Mouse (Mus musculus) kidney, embryonic 14.5 days (tissue): ENCODE measurements around the gene Med22. TPM values are rescaled to one million over a fixed set of nuclear protein-coding genes. Genes with fewer than 3 reads are reported as not detected.

ENCODE experiments used
- ATAC-seq: fragments of 200-750 bp; cut with Nextera tagmentation; 2 replicates; pipeline ENCODE4 v1.8.0; 2017; ENCODE audit warnings: moderate number of reproducible peaks, mild to moderate bottlenecking, moderate TSS enrichment, moderate library complexity; ENCODE audit not compliant: low FRiP score, low TSS enrichment
- H3K27ac ChIP-seq: fragments of 300-500 bp; sonication (generic); 2 replicates; pipeline ENCODE4 v1.5.1; 2014; ENCODE audit warnings: low read depth, mild to moderate bottlenecking, low read length, moderate library complexity, mixed read lengths
- H3K27me3 ChIP-seq: fragments of 300-500 bp; sonication (generic); 2 replicates; pipeline ENCODE4 v1.6.1; 2014; ENCODE audit warnings: mild to moderate bottlenecking, low read length; ENCODE audit not compliant: control insufficient read depth, insufficient read depth
- H3K36me3 ChIP-seq: fragments of 300-500 bp; sonication (generic); 2 replicates; pipeline ENCODE4 v1.6.1; 2014; ENCODE audit warnings: low read length, mixed read lengths; ENCODE audit not compliant: control insufficient read depth, insufficient read depth
- H3K4me1 ChIP-seq: fragments of 300-500 bp; sonication (generic); 2 replicates; pipeline ENCODE4 v1.6.1; 2014; ENCODE audit warnings: low read length, mixed read lengths; ENCODE audit not compliant: control insufficient read depth, insufficient read depth
- H3K4me2 ChIP-seq: fragments of 300-500 bp; sonication (generic); replicated peaks from 2 replicates; pipeline ENCODE4 v1.6.1; 2014; ENCODE audit warnings: low read depth, mild to moderate bottlenecking, low read length
- H3K4me3 ChIP-seq: fragments of 300-500 bp; sonication (generic); 2 replicates; pipeline ENCODE4 v1.5.1; 2014; ENCODE audit warnings: mild to moderate bottlenecking, low read length
- H3K9ac ChIP-seq: fragments of 300-500 bp; sonication (generic); 2 replicates; pipeline ENCODE4 v1.6.1; 2014; ENCODE audit warnings: low read depth, mild to moderate bottlenecking, low read length, moderate library complexity
- H3K9me3 ChIP-seq: fragments of 300-500 bp; sonication (generic); 2 replicates; pipeline ENCODE4 v1.6.1; 2016; ENCODE audit warnings: low read length; ENCODE audit not compliant: control insufficient read depth
- WGBS: fragments of 180-500 bp; shearing (Covaris S2); extraction: QIAGEN DNeasy Blood & Tissue Kit; methylation state at CpG from one replicate; pipeline ENCODE4 v1.1.7; 2014; 5-methylcytosine and 5-hydroxymethylcytosine counted together
- polyA plus RNA-seq: library from polyadenylated mRNA; unstranded; fragments of >200 nt; fragmentation: Nextera tagmentation; extraction: Ambion mirVana; gene quantifications from 2 replicates; pipeline ENCODE4 v1.2.1, GENCODE M21; 2014

The Med22 gene
- polyA plus RNA-seq, 1 experiment from 2014 or later, result 35.2 TPM

GRCm38 (mm10) chr2:26921784-26922183, 11.3 kb upstream of the Med22 start:
- ATAC-seq, result no peak
- H3K27me3 ChIP-seq, result no peaks in the 10 kb centered on the region
- H3K4me2 ChIP-seq, result no peak overlapping the region
- H3K9me3 ChIP-seq, result no peaks in the 10 kb centered on the region
- H3K4me3 ChIP-seq, result no peak overlapping the region
- H3K27ac ChIP-seq, result no peak overlapping the region
- H3K9ac ChIP-seq, result no peak overlapping the region
- WGBS, result 76% methylated on average over 9 of the region's 9 CpGs
- H3K36me3 ChIP-seq, result peaks cover 89% of the 10 kb centered on the region
- H3K4me1 ChIP-seq, result peaks cover 13% of the 10 kb centered on the region

GRCm38 (mm10) chr2:26920190-26920855, 9.8 kb upstream of the Med22 start:
- no peak overlapping the region for H3K27ac ChIP-seq
- H3K4me1 ChIP-seq, result peaks cover 19% of the 10 kb centered on the region
- no peaks in the 10 kb centered on the region for H3K9me3 ChIP-seq
- no peak for ATAC-seq
- H3K9ac ChIP-seq, result no peak overlapping the region
- peaks cover 75% of the 10 kb centered on the region for H3K36me3 ChIP-seq
- no peak overlapping the region for H3K4me2 ChIP-seq
- H3K4me3 ChIP-seq, result no peak overlapping the region
- no peaks in the 10 kb centered on the region for H3K27me3 ChIP-seq
- WGBS, result 89% methylated on average over 6 of the region's 6 CpGs

DNA sequence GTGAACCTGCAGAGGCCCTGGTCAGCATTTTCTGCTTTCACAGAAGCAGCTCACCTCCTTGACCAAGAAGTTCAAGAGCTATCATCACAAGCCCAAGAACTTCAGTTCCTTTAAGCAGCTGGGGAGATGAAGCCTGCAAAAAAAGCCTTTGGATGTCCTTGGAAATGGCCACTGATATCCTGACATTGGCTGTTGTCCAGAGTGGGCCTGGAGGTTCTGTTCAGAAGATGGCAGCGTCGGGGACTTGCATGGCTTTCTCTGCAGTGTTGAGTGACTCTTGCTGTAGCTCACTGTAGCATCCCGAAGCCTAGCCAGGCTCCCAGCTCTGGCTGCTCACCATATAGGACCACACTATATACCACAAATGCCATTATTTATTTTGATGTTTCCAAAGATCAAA, 9.2 kb upstream of the Med22 start:
- no peak overlapping the region for H3K9ac ChIP-seq

DNA sequence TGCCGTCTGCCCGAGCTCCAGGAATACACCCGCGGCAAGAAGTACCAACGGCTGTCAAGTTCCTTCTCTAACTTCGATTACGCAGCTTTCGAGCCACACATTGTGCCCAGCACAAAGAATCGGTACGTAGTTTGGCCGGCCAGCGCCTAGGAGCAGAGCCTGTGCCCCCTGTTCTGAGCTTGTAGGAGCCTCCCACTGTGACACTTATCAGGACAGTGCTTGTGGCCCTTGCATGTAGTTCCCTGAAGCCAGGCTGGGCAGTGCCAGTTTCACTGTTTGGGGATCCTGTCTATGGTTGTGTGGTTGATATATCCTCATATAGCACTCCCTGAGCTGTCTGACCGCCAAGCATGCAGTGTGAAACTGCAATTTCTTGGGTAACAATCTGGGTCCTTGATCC, 6.3 kb upstream of the Med22 start:
- Histone ChIP-seq H3K27me3 (no peaks in the 10 kb centered on the region), H3K4me2 (peak overlapping the region; percentile 97), H3K4me1 (peaks cover 28% of the 10 kb centered on the region), H3K27ac (peak overlapping the region; percentile 62; the same call in 1 of the 2 replicates), H3K36me3 (peaks cover 64% of the 10 kb centered on the region), H3K9me3 (no peaks in the 10 kb centered on the region), H3K4me3 (peak overlapping the region; percentile 79), H3K9ac (peak overlapping the region; percentile 76)
- WGBS, result 3% methylated on average over 13 of the region's 13 CpGs
- peak; percentile 26 for ATAC-seq

More for the DNA sequence above, 9.2 kb upstream of the Med22 start:
- no peak overlapping the region for H3K4me2 ChIP-seq
- H3K9me3 ChIP-seq, result no peaks in the 10 kb centered on the region
- peaks cover 24% of the 10 kb centered on the region for H3K4me1 ChIP-seq
- no peaks in the 10 kb centered on the region for H3K27me3 ChIP-seq
- peaks cover 68% of the 10 kb centered on the region for H3K36me3 ChIP-seq
- 89% methylated on average over 3 of the region's 3 CpGs for WGBS
- H3K27ac ChIP-seq, result no peak overlapping the region
- ATAC-seq, result no peak
- no peak overlapping the region for H3K4me3 ChIP-seq

DNA sequence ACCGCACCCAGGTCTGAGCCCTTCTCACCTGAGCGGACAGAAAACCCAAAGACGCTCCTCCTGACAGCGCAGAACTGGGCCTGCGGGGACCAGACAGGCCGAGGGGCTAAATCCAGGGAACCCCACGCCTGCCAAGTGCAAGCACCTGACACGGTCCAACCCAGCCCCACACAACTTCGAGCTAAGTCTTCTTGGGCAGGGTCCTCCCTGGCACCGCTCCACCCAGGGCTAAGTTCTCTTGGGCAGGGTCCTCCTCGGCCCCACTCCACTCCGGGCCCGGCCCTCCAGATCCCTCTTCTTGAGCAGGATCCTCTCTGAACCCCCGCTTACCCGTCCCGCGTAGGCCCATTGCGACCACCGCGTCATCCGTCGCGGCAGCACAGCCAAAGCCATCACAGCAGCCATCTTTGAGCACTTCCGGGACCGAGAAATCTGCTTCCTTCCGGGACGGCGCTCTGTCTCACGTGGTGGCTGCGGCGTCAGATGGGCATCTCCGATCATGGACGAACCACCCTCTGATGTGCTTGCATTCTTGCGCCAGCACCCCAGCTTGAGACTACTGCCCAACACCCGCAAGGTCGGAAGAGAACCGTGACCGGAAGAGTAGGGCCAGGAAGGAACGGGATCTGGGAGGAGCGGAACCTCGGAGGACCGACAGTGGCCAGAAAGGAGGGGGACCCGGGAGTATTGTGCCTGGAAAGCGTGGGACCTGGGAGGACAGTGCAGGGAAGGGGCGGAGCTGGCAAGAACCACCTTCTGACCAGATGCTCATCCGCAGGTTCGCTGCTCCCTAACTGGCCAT, 5.7 kb upstream of the Med22 start, which contains the start of the genes Surf2 and Surf1:
TSS of gene Surf2 (plus strand) at position 441 of the 802 bp plus-strand sequence.
TSS of gene Surf1 (minus strand) at position 604 of the 802 bp plus-strand sequence.
- Histone ChIP-seq H3K4me3 (peak within 1 kb of the TSS; percentile 79), H3K4me2 (peak within 1 kb of the TSS; percentile 97), H3K4me1 (peaks cover 29% of the 10 kb centered on the region), H3K9me3 (no peaks in the 10 kb centered on the region), H3K27ac (peak within 1 kb of the TSS; percentile 62; the same call in 1 of the 2 replicates), H3K36me3 (peaks cover 62% of the 10 kb centered on the region), H3K27me3 (no peaks in the 10 kb centered on the region), H3K9ac (peak within 1 kb of the TSS; percentile 76)
- peak; percentile 65 for ATAC-seq
- WGBS, result 2% methylated on average over 47 of the region's 47 CpGs

DNA sequence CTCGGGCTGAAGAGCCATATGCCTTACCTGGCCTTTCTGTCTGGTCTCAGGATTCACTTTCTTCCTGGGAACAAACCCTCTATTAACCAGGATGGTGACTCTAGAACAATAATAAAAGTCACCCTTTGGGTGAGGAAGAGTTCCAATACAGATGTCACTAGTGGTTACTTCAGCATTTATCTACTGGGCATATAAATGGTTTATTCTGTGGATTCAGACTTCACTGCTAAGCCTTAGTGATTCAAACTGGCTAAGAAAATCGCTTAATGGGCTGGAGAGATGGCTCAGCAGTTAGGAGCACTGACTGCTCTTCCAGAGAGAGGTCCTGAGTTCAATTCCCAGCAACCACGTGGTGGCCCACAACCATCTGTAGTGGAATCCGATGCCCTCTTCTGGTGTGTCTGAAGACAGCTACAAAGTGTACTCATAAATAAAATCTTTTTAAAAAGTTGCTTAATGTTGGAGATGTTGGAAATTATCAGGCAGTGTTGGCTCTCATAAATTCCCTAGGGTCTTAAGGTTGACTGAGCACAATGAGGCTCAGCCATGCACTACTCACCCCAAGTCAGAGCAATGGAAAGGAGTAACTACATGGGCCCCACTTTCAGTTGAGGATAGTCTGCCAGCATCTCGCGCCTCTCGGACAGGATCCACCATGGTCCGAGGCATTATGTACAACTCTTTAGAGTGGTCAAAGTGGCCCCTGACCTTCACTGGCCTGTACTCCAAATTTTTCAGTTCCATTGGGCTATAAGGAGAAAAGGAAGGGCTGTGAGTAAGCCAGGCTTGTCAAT, 3.9 kb upstream of the Med22 start:
- Histone ChIP-seq H3K36me3 (peaks cover 44% of the 10 kb centered on the region), H3K4me3 (no peak overlapping the region), H3K27ac (no peak overlapping the region), H3K4me1 (peaks cover 29% of the 10 kb centered on the region), H3K27me3 (no peaks in the 10 kb centered on the region), H3K9me3 (no peaks in the 10 kb centered on the region), H3K9ac (no peak overlapping the region), H3K4me2 (peak overlapping the region; percentile 97; the same call in 1 of the 2 replicates)
- ATAC-seq, result no peak
- WGBS, result 62% methylated on average over 8 of the region's 8 CpGs

DNA sequence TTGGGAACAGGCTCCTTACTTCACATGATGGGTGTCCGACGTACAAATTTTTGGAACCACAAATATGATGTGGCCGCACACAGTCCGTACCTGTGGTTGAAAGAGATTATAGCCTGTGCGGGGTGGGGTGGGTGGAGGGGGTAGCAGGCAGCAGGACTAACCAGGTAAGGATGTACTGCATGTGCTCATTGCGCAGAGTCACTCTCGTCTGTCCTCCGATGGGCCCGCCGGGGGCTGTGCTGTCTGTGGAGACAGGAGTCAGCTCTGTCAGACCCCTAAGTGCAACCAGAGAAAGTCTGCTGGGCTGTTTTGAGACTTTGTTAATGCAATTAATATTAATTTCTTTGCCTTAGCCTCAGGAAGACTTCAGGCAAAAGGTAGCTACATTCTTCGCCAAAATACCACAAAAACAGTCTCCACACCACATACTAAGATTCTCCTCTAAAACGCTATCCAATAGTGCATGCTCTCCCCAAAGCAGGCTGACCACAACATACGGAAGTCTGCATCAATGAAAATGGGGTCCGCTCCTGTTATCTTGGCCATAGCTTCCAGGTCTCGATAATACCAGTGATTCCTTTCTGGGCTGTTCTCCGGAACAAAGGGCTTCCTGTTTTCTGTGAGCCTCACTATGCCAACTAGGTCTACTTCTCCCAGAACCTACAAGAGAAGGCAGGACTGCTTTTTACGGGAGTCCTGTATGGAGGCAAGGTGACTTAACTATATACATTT, 3.1 kb upstream of the Med22 start:
- 86% methylated on average over 17 of the region's 17 CpGs for WGBS
- Histone ChIP-seq H3K9ac (no peak overlapping the region), H3K9me3 (no peaks in the 10 kb centered on the region), H3K36me3 (peaks cover 37% of the 10 kb centered on the region), H3K27ac (no peak overlapping the region), H3K27me3 (no peaks in the 10 kb centered on the region), H3K4me3 (no peak overlapping the region), H3K4me2 (no peak overlapping the region), H3K4me1 (peaks cover 37% of the 10 kb centered on the region)
- no peak for ATAC-seq

DNA sequence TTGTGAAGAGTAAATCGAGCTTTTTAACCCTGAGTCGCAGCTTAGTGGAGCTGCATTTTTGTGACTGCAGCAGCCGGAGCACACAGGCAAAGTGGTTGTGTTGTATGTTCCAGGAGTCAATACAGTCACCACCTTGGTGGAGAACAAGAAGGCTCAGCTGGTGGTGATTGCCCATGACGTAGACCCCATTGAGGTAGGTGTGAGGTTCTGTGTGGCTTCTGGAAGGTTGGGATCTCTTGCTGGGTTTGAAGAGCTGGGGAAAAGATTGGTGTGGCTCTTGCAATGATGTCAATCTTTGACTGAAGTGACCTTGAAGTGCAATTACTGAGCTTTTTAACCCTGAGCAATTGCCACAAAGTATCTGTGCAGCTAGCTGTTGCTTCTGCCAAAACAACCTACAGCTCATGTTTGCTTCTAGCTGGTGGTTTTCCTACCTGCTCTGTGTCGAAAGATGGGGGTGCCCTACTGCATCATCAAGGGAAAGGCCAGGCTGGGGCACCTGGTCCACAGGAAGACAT, 1.8 kb upstream of the Med22 start:
- Histone ChIP-seq H3K27me3 (no peaks in the 10 kb centered on the region), H3K4me2 (peak overlapping the region; percentile 79), H3K4me3 (peak overlapping the region; percentile 87), H3K4me1 (peaks cover 30% of the 10 kb centered on the region), H3K9me3 (no peaks in the 10 kb centered on the region), H3K36me3 (peaks cover 38% of the 10 kb centered on the region), H3K9ac (peak overlapping the region; percentile 95; the same call in 1 of the 2 replicates), H3K27ac (no peak overlapping the region)
- ATAC-seq, result no peak
- 61% methylated on average over 5 of the region's 5 CpGs for WGBS
